Mouse (Mus musculus): ENCODE measurements around the gene Nadk.

- TF ChIP-seq CTCF (IDR thresholded peaks at IDR 0.05; ENCODE audit: borderline replicate concordance, insufficient read depth, low read length): no peak
- TF ChIP-seq POLR2A (IDR thresholded peaks at IDR 0.05; ENCODE audit: low read depth, low read length): no peak
These were observed 2.7 kb upstream of the Nadk start for GRCm38 (mm10) chr4:155559454-155559853.
